Mouse (Mus musculus) olfactory bulb, adult 2 months (tissue): ENCODE results near the gene Ubn2.

Experiments used
- CTCF ChIP-seq: fragments of 200-500 bp; IDR thresholded peaks from 2 replicates; pipeline ENCODE4 v1.5.1; 2012; ENCODE audit warnings: low read depth, mild to moderate bottlenecking, low read length, moderate library complexity; ENCODE audit not compliant: insufficient read depth
- POLR2A ChIP-seq: fragments of 200-500 bp; IDR thresholded peaks from 2 replicates; pipeline ENCODE4 v1.6.1; 2012; ENCODE audit warnings: mild to moderate bottlenecking, low read depth, low read length, moderate library complexity; ENCODE audit not compliant: insufficient read depth

DNA sequence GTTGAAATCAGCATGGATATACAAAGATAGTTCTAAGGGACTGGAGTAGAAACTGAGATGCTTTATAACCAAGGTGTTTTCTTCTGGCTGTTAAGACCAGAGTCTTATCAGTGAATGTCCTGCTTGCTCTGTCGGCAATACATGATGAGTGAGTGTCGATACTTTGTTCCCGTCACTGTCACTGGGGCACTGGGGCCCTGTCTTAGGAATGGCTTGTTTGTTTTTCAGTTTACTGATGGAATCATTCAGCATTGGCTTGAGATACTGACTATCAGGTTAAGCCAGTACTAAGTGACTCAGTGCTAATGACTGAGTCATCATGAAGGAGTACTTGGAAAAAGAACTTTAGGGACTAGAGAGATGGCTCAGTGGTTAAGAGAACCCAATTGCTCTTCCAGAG, 10.1 kb downstream of the Ubn2 start:
- no peak for TF ChIP-seq CTCF
- no peak for TF ChIP-seq POLR2A
